Mouse (Mus musculus) MEL (cell line): ENCODE measurements around the gene Grk3. TPM values are rescaled to one million over a fixed set of nuclear protein-coding genes. Genes with fewer than 3 reads are reported as not detected.

Experiments used
- DNase-seq: peaks from one replicate; pipeline ENCODE4 v3.0.0; 2011; ENCODE audit warnings: low read depth, low spot score
- H3K27ac ChIP-seq: 2 replicates; pipeline ENCODE4 v1.5.1; 2012; ENCODE audit warnings: low read depth, mild to moderate bottlenecking, control low read depth, low read length, moderate library complexity; ENCODE audit not compliant: control insufficient read depth
- H3K27me3 ChIP-seq, 2 experiments: fragments of 150-350 bp in 1 of 2; sonication (generic) in 1 of 2; 2 replicates each; pipeline ENCODE4 v1.6.1; 2012; ENCODE audit warnings: low read length in 2 of 2, mild to moderate bottlenecking in 2 of 2, improper control_type of control experiment in 1 of 2, moderate library complexity in 1 of 2; ENCODE audit not compliant: insufficient read depth in 2 of 2, control insufficient read depth in 1 of 2
- H3K36me3 ChIP-seq, 2 experiments: 2 replicates each; pipeline ENCODE4 v1.6.1; 2012 to 2014; ENCODE audit warnings: low read length in 2 of 2, improper control_type of control experiment in 1 of 2, inconsistent platforms in 1 of 2, mild to moderate bottlenecking in 1 of 2; ENCODE audit not compliant: insufficient read depth in 2 of 2, control insufficient read depth in 1 of 2
- H3K4me1 ChIP-seq, 2 experiments: fragments of 150-350 bp in 1 of 2; sonication (generic) in 1 of 2; 2 replicates each; pipeline ENCODE4 v1.6.1; 2012; ENCODE audit warnings: low read length in 2 of 2, improper control_type of control experiment in 1 of 2, mild to moderate bottlenecking in 1 of 2; ENCODE audit not compliant: insufficient read depth in 2 of 2, control insufficient read depth in 1 of 2
- H3K4me3 ChIP-seq, 2 experiments: fragments of 150-350 bp in 1 of 2; sonication (generic) in 1 of 2; 2 replicates each; pipeline ENCODE4 v1.5.1; 2012; ENCODE audit warnings: low read depth in 2 of 2, low read length in 2 of 2, mild to moderate bottlenecking in 2 of 2, moderate library complexity in 2 of 2, control low read depth in 1 of 2, improper control_type of control experiment in 1 of 2; ENCODE audit not compliant: control insufficient read depth in 1 of 2, insufficient read depth in 1 of 2
- H3K79me2 ChIP-seq: 2 replicates; pipeline ENCODE4 v1.6.1; 2012; ENCODE audit warnings: mild to moderate bottlenecking, low read length, moderate library complexity; ENCODE audit not compliant: control insufficient read depth, poor library complexity, insufficient read depth
- H3K9ac ChIP-seq: 2 replicates; pipeline ENCODE4 v1.6.1; 2012; ENCODE audit warnings: low read depth, mild to moderate bottlenecking, control low read depth, low read length, moderate library complexity; ENCODE audit not compliant: control insufficient read depth, poor library complexity, severe bottlenecking
- H3K9me3 ChIP-seq: fragments of 150-350 bp; sonication (generic); replicated peaks from 2 replicates; pipeline ENCODE4 v1.6.1; 2012; ENCODE audit warnings: mild to moderate bottlenecking, low read length, improper control_type of control experiment, moderate library complexity; ENCODE audit not compliant: insufficient read depth
- BHLHE40 ChIP-seq: IDR thresholded peaks from 2 replicates; pipeline ENCODE4 v1.6.1; 2012; ENCODE audit warnings: low read depth, mild to moderate bottlenecking, inconsistent platforms, low read length, improper control_type of control experiment, borderline replicate concordance
- CHD1 ChIP-seq: IDR thresholded peaks from 2 replicates; pipeline ENCODE4 v1.6.1; 2012; ENCODE audit warnings: low read depth, mild to moderate bottlenecking, inconsistent platforms, low read length, improper control_type of control experiment
- CHD2 ChIP-seq: IDR thresholded peaks from 2 replicates; pipeline ENCODE4 v1.6.1; 2011; ENCODE audit warnings: low read length, improper control_type of control experiment
- CTCF ChIP-seq, 3 experiments: IDR thresholded peaks in 2 of 3; conservative IDR thresholded peaks in 1 of 3; 2 replicates each; pipeline ENCODE4 v1.5.1; 2011 to 2012; ENCODE audit warnings: low read length in 3 of 3, low read depth in 2 of 3, mild to moderate bottlenecking in 2 of 3, improper control_type of control experiment in 1 of 3, inconsistent platforms in 1 of 3, mixed read lengths in 1 of 3, moderate library complexity in 1 of 3; ENCODE audit not compliant: control insufficient read depth in 1 of 3, insufficient read depth in 1 of 3, poor library complexity in 1 of 3, severe bottlenecking in 1 of 3
- E2F4 ChIP-seq: IDR thresholded peaks from 2 replicates; pipeline ENCODE4 v1.6.1; 2011; ENCODE audit warnings: low read depth, low read length, improper control_type of control experiment, borderline replicate concordance
- ELF1 ChIP-seq: IDR thresholded peaks from 2 replicates; pipeline ENCODE4 v1.6.1; 2014; ENCODE audit warnings: low read depth, mild to moderate bottlenecking, inconsistent platforms, low read length, improper control_type of control experiment, moderate library complexity
- ETS1 ChIP-seq: IDR thresholded peaks from 2 replicates; pipeline ENCODE4 v1.6.1; 2012; ENCODE audit warnings: low read depth, mild to moderate bottlenecking, inconsistent platforms, low read length, improper control_type of control experiment, moderate library complexity
- GATA1 ChIP-seq: IDR thresholded peaks from 2 replicates; pipeline ENCODE4 v1.6.1; 2011; ENCODE audit warnings: low read depth, low read length, improper control_type of control experiment
- HCFC1 ChIP-seq: IDR thresholded peaks from 2 replicates; pipeline ENCODE4 v1.6.1; 2012; ENCODE audit warnings: low read depth, mild to moderate bottlenecking, inconsistent platforms, low read length, improper control_type of control experiment, moderate library complexity
- JUND ChIP-seq: IDR thresholded peaks from 2 replicates; pipeline ENCODE4 v1.6.1; 2011; ENCODE audit warnings: low read depth, mild to moderate bottlenecking, improper control_type of control experiment, low read length
- KAT2A ChIP-seq: conservative IDR thresholded peaks from 2 replicates; pipeline ENCODE4 v1.6.1; 2012; ENCODE audit warnings: low read depth, low read length, improper control_type of control experiment, inconsistent platforms
- MAFK ChIP-seq: IDR thresholded peaks from 2 replicates; pipeline ENCODE4 v1.6.1; 2011; ENCODE audit warnings: low read depth, mild to moderate bottlenecking, low read length, improper control_type of control experiment, borderline replicate concordance
- MAX ChIP-seq: IDR thresholded peaks from 2 replicates; pipeline ENCODE4 v1.6.1; 2011; ENCODE audit warnings: low read length, improper control_type of control experiment
- MAZ ChIP-seq: IDR thresholded peaks from 2 replicates; pipeline ENCODE4 v1.6.1; 2012; ENCODE audit warnings: low read depth, mild to moderate bottlenecking, inconsistent platforms, low read length, improper control_type of control experiment
- MEF2A ChIP-seq: IDR thresholded peaks from 2 replicates; pipeline ENCODE4 v1.6.1; 2014; ENCODE audit warnings: low read depth, mild to moderate bottlenecking, inconsistent platforms, low read length, improper control_type of control experiment; ENCODE audit not compliant: poor library complexity, insufficient replicate concordance, severe bottlenecking; ENCODE audit errors: extremely low read depth
- MXI1 ChIP-seq: IDR thresholded peaks from 2 replicates; pipeline ENCODE4 v1.6.1; 2011; ENCODE audit warnings: mild to moderate bottlenecking, low read depth, low read length, improper control_type of control experiment
- MYC ChIP-seq: IDR thresholded peaks from 2 replicates; pipeline ENCODE4 v1.6.1; 2011; ENCODE audit warnings: low read depth, mild to moderate bottlenecking, low read length, improper control_type of control experiment, moderate library complexity
- POLR2A ChIP-seq, 2 experiments: IDR thresholded peaks; 2 replicates each; pipeline ENCODE4 v1.6.1; 2011 to 2012; ENCODE audit warnings: low read length in 2 of 2, mild to moderate bottlenecking in 2 of 2, control low read depth in 1 of 2, improper control_type of control experiment in 1 of 2, low read depth in 1 of 2, moderate library complexity in 1 of 2; ENCODE audit not compliant: control insufficient read depth in 1 of 2, insufficient read depth in 1 of 2, poor library complexity in 1 of 2
- POLR2AphosphoS5 ChIP-seq: IDR thresholded peaks from 2 replicates; pipeline ENCODE4 v1.6.1; 2012; ENCODE audit warnings: low read depth, borderline replicate concordance, mild to moderate bottlenecking, inconsistent platforms, low read length, moderate library complexity, mixed read lengths
- RAD21 ChIP-seq: IDR thresholded peaks from 2 replicates; pipeline ENCODE4 v1.6.1; 2011; ENCODE audit warnings: mild to moderate bottlenecking, low read depth, low read length, improper control_type of control experiment
- SIN3A ChIP-seq: IDR thresholded peaks from 2 replicates; pipeline ENCODE4 v1.6.1; 2012; ENCODE audit warnings: low read length, improper control_type of control experiment, inconsistent platforms
- TAL1 ChIP-seq: IDR thresholded peaks from 2 replicates; pipeline ENCODE4 v1.6.1; 2012; ENCODE audit warnings: mild to moderate bottlenecking, inconsistent platforms, low read length, moderate library complexity, mixed read lengths
- TBP ChIP-seq: IDR thresholded peaks from 2 replicates; pipeline ENCODE4 v1.8.0; 2011; ENCODE audit warnings: low read depth, low read length, improper control_type of control experiment
- UBTF ChIP-seq: IDR thresholded peaks from 2 replicates; pipeline ENCODE4 v1.6.1; 2012; ENCODE audit warnings: low read depth, mild to moderate bottlenecking, inconsistent platforms, low read length, improper control_type of control experiment, moderate library complexity, borderline replicate concordance; ENCODE audit not compliant: insufficient read depth
- USF1 ChIP-seq: IDR thresholded peaks from 2 replicates; pipeline ENCODE4 v1.6.1; 2014; ENCODE audit warnings: low read depth, mild to moderate bottlenecking, inconsistent platforms, low read length, improper control_type of control experiment, moderate library complexity
- ZKSCAN1 ChIP-seq: IDR thresholded peaks from 2 replicates; pipeline ENCODE4 v1.6.1; 2012; ENCODE audit warnings: low read depth, mild to moderate bottlenecking, inconsistent platforms, low read length, improper control_type of control experiment, moderate library complexity
- ZMIZ1 ChIP-seq: IDR thresholded peaks from 2 replicates; pipeline ENCODE4 v1.6.1; 2012; ENCODE audit warnings: low read depth, mild to moderate bottlenecking, inconsistent platforms, low read length, improper control_type of control experiment, moderate library complexity
- polyA plus RNA-seq, 2 experiments: library from polyadenylated mRNA; stranded (reverse) in 1 of 2; unstranded in 1 of 2; fragments of >175 nt in 1 of 2; fragments of >200 nt in 1 of 2; gene quantifications; 2 replicates each; pipeline versions ENCODE4 v1.2.1 to v1.2.4; 2012; ENCODE audit warnings: low replicate concordance in 2 of 2, low read depth in 1 of 2; ENCODE audit not compliant: insufficient read length in 2 of 2, insufficient read depth in 1 of 2, missing spikeins in 1 of 2
- total RNA-seq: library from RNA; depleted of rRNA; stranded (reverse); fragments of 300-350 nt; gene quantifications from 2 replicates; pipeline ENCODE4 v1.2.3, GENCODE M21; 2012

The Grk3 gene
- total and polyA plus RNA-seq, 3 experiments = not detected

- H3K27ac ChIP-seq = no peak overlapping the region
- H3K36me3 ChIP-seq = no peaks in the 10 kb centered on the region
- H3K4me1 ChIP-seq = no peaks in the 10 kb centered on the region
- DNase-seq = no peak
- no peak for TF ChIP-seq SIN3A
- TF ChIP-seq E2F4 = no peak
- no peak for TF ChIP-seq CTCF (IDR thresholded peaks at IDR 0.05 in 2 of 3, conservative IDR thresholded peaks at IDR 0.05 in 1 of 3; ENCODE audit: control insufficient read depth in 1 of 3, insufficient read depth in 1 of 3, low read depth in 2 of 3, low read length in 3 of 3, poor library complexity in 1 of 3, severe bottlenecking in 1 of 3)
- no peak for TF ChIP-seq MEF2A
- TF ChIP-seq GATA1 = no peak
- H3K4me3 ChIP-seq = no peak overlapping the region
- no peaks in the 10 kb centered on the region; a peak in 1 of 4 replicates for H3K27me3 ChIP-seq
- no peak overlapping the region for H3K9ac ChIP-seq
- no peaks in the 10 kb centered on the region for H3K79me2 ChIP-seq
- no peaks in the 10 kb centered on the region for H3K9me3 ChIP-seq
These were observed 53.4 kb downstream of the Grk3 start for GRCm38 (mm10) chr5:112962166-112962565.

GRCm38 (mm10) chr5:112960911-112961310, 54.7 kb downstream of the Grk3 start:
- Histone ChIP-seq H3K36me3 (no peaks in the 10 kb centered on the region), H3K4me1 (no peaks in the 10 kb centered on the region), H3K9me3 (no peaks in the 10 kb centered on the region), H3K9ac (no peak overlapping the region), H3K27ac (no peak overlapping the region), H3K27me3 (no peaks in the 10 kb centered on the region; a peak in 1 of 4 replicates), H3K79me2 (no peaks in the 10 kb centered on the region), H3K4me3 (no peak overlapping the region)
- no peak for DNase-seq
- no peak for TF ChIP-seq MAZ
- TF ChIP-seq UBTF = no peak
- no peak for TF ChIP-seq MAX
- TF ChIP-seq CHD1 = no peak
- TF ChIP-seq ZMIZ1 = no peak
- no peak for TF ChIP-seq MXI1
- no peak for TF ChIP-seq POLR2AphosphoS5
- TF ChIP-seq ELF1 = no peak
- TF ChIP-seq GATA1 = no peak
- no peak for TF ChIP-seq JUND
- TF ChIP-seq USF1 = no peak
- TF ChIP-seq CHD2 = no peak

- no peaks in the 10 kb centered on the region for H3K79me2 ChIP-seq
- no peak for DNase-seq
- no peak overlapping the region for H3K27ac ChIP-seq
- no peak overlapping the region for H3K4me3 ChIP-seq
- no peaks in the 10 kb centered on the region; a peak in 1 of 4 replicates for H3K27me3 ChIP-seq
- no peaks in the 10 kb centered on the region for H3K36me3 ChIP-seq
- H3K9ac ChIP-seq = no peak overlapping the region
- no peaks in the 10 kb centered on the region for H3K4me1 ChIP-seq
- no peaks in the 10 kb centered on the region for H3K9me3 ChIP-seq
- TF ChIP-seq KAT2A (no peak), CTCF (IDR thresholded peaks at IDR 0.05 in 2 of 3, conservative IDR thresholded peaks at IDR 0.05 in 1 of 3; ENCODE audit: control insufficient read depth in 1 of 3, insufficient read depth in 1 of 3, low read depth in 2 of 3, low read length in 3 of 3, poor library complexity in 1 of 3, severe bottlenecking in 1 of 3) (no peak), E2F4 (no peak), TBP (no peak), UBTF (no peak), ETS1 (no peak), RAD21 (no peak), MAZ (no peak), ELF1 (no peak), BHLHE40 (no peak), MAFK (no peak), HCFC1 (no peak), ZKSCAN1 (no peak), MYC (no peak), POLR2A (IDR thresholded peaks at IDR 0.05; ENCODE audit: control insufficient read depth in 1 of 2, insufficient read depth in 1 of 2, low read depth in 1 of 2, low read length in 2 of 2, poor library complexity in 1 of 2) (no peak), TAL1 (no peak)
These were observed 57.3 kb downstream of the Grk3 start for GRCm38 (mm10) chr5:112958293-112958692.
